Mouse (Mus musculus) c-Kit-positive CD71-positive TER-119-positive erythroid progenitor cells, embryonic 14.5 days (primary cell): ENCODE measurements around the gene Slc16a8.

Experiments used
- DNase-seq: peaks from one replicate; pipeline ENCODE4 v3.0.0-alpha.2; 2013; ENCODE audit warnings: low spot score

Gene Slc16a8

GRCm38 (mm10) chr15:79213591-79213990 lies 41.0 kb downstream of the Slc16a8 start:
- no peak for DNase-seq

GRCm38 (mm10) chr15:79212750-79213446 lies 41.7 kb downstream of the Slc16a8 start:
- DNase-seq: no peak

GRCm38 (mm10) chr15:79210357-79210756 lies 44.2 kb downstream of the Slc16a8 start:
- DNase-seq: no peak

- DNase-seq: no peak
Observed at GRCm38 (mm10) chr15:79208758-79209439, 45.7 kb downstream of the Slc16a8 start.

- DNase-seq: no peak
Observed at GRCm38 (mm10) chr15:79208211-79208610, 46.4 kb downstream of the Slc16a8 start.

- DNase-seq: no peak
Observed at GRCm38 (mm10) chr15:79202575-79202974, 52.0 kb downstream of the Slc16a8 start.

- DNase-seq: no peak
Observed at GRCm38 (mm10) chr15:79201491-79202150, 52.9 kb downstream of the Slc16a8 start.
